Mouse (Mus musculus): ENCODE results near the gene Txnrd2. TPM values are rescaled to one million over a fixed set of nuclear protein-coding genes. Genes with fewer than 3 reads are reported as not detected.

Gene Txnrd2
- total and polyA plus RNA-seq, 3 experiments: 14.6 to 24.1 (median 22.0) TPM

DNA sequence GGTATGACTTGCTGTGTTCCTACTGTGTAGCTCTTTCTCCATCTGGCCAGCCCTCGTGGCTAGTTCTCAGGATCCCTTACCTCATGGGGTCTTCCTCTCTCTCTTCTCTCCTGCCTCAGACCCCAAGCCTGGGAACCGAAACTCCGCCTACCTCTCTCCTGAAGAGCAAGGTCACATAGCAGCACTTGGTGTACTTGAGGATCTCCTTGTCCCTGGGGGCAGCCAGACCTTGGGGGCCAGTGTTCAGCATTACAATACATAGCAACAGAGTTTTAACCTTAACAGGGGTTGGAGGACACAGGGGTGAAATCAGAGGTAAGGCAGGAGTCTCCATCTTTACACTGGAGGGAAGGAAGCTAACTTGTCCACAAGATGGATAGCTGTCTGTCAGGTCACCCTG is 39.2 kb upstream of the Txnrd2 start:
- Histone ChIP-seq H3K4me1 (ENCODE audit: control insufficient read depth in 1 of 2, insufficient read depth in 2 of 2) (peaks cover 2 to 5% of the 10 kb centered on the region in 2 experiments; a peak in 2 of 4 replicates), H3K4me2 (ENCODE audit: insufficient read depth, low read depth, poor library complexity, severe bottlenecking) (no peak overlapping the region), H3K79me2 (replicated peaks; ENCODE audit: control insufficient read depth, extremely low read depth, insufficient read depth, poor library complexity, severe bottlenecking) (no peaks in the 10 kb centered on the region), H3K9me3 (replicated peaks; ENCODE audit: low read length) (no peaks in the 10 kb centered on the region), H3K27me3 (replicated peaks) (peaks cover 16% of the 10 kb centered on the region), H3K27ac (ENCODE audit: insufficient read depth, low read depth) (no peak overlapping the region), H3K9ac (ENCODE audit: insufficient read depth, low read depth) (no peak overlapping the region), H3K4me3 (replicated peaks in 1 of 3; ENCODE audit: low read depth in 2 of 3, low read length in 2 of 3, poor library complexity in 1 of 3) (no peak overlapping the region), H3K36me3 (replicated peaks in 1 of 2; ENCODE audit: control insufficient read depth in 1 of 2, insufficient read depth in 1 of 2, low read length in 1 of 2) (no peaks in the 10 kb centered on the region)
- no peak for DNase-seq (ENCODE audit: extremely low read depth)
- no peak for TF ChIP-seq RAD21 (IDR thresholded peaks at IDR 0.05; ENCODE audit: low read depth, low read length)
- TF ChIP-seq POLR2AphosphoS2 (IDR thresholded peaks at IDR 0.05; ENCODE audit: low read depth, low read length): no peak
- TF ChIP-seq JUN (IDR thresholded peaks at IDR 0.05; ENCODE audit: insufficient read depth, low read depth, low read length): no peak
- TF ChIP-seq CTCF (conservative IDR thresholded peaks at IDR 0.05 in 1 of 2, IDR thresholded peaks at IDR 0.05 in 1 of 2; ENCODE audit: low read depth in 2 of 2, low read length in 2 of 2): no peak
- TF ChIP-seq MAZ (IDR thresholded peaks at IDR 0.05; ENCODE audit: low read depth, low read length): no peak
- TF ChIP-seq USF1 (IDR thresholded peaks at IDR 0.05; ENCODE audit: low read depth, low read length): no peak
- dilution Hi-C loops (cut with MboI; ENCODE audit: extremely low pct_ligation_motif_present, extremely low pct_unique_long_range_greater_than_20kb, low sequenced_read_pairs): no loop called here
- in situ Hi-C loops (cut with MboI; ENCODE audit: low pct_ligation_motif_present, low pct_unique_long_range_greater_than_20kb, low sequenced_read_pairs): loop anchor here (5.0 kb wide), 1 partner anchor 35 kb away; no protein-coding TSS in a partner anchor

DNA sequence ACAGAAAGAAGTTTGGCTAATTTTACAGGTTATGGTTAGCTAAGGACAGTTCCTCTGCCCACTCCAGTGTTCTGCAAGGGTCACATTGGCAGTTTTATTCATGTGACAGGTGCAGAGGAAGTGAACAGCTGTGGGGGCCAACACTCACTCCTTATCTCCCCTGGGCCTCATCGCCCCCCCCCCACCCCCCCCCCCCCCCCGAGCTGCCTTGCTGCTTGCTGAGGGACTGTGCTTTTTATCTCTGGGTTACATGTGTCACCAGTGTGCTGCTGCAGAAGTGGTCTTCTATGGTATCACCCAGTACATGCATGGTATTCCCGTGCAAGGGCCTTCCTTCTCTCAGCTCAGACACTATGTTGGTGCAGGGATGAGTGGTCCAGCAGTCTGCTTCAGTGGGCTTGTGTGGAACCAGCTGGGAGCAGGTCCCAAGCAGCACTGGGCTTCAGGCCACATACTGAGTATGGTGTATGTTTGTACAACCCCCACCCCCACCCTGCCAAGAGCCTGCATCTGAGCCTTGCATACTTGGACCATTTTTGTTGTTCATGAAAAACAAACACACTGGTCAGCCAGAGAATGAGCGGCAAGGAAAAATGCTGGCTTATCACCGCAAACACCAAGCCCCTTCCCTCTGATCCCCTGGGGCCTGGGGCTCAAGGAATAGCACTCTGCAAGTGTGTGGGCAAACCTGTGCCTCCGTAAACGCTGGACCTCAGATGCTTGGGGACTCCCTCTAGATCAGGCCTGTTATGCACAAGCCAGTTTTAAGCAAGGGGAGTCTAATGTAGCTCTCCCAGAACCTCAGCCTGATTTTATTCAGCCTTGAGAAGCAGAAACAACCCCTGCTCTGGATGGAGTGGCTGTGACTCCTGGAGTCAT is 38.2 kb upstream of the Txnrd2 start:
- no peak overlapping the region for H3K4me3 ChIP-seq (replicated peaks in 1 of 3; ENCODE audit: low read depth in 2 of 3, low read length in 2 of 3, poor library complexity in 1 of 3)

More for the DNA sequence above, 38.2 kb upstream of the Txnrd2 start:
- Histone ChIP-seq H3K9ac (ENCODE audit: insufficient read depth, low read depth) (no peak overlapping the region), H3K9me3 (replicated peaks; ENCODE audit: low read length) (no peaks in the 10 kb centered on the region), H3K4me2 (ENCODE audit: insufficient read depth, low read depth, poor library complexity, severe bottlenecking) (no peak overlapping the region), H3K27me3 (replicated peaks) (peaks cover 16% of the 10 kb centered on the region), H3K27ac (ENCODE audit: insufficient read depth, low read depth) (no peak overlapping the region), H3K79me2 (replicated peaks; ENCODE audit: control insufficient read depth, extremely low read depth, insufficient read depth, poor library complexity, severe bottlenecking) (no peaks in the 10 kb centered on the region), H3K36me3 (replicated peaks in 1 of 2; ENCODE audit: control insufficient read depth in 1 of 2, insufficient read depth in 1 of 2, low read length in 1 of 2) (no peaks in the 10 kb centered on the region), H3K4me1 (ENCODE audit: control insufficient read depth in 1 of 2, insufficient read depth in 2 of 2) (peaks cover 2 to 12% of the 10 kb centered on the region in 2 experiments; a peak in 2 of 4 replicates)
- dilution Hi-C loops (cut with MboI; ENCODE audit: extremely low pct_ligation_motif_present, extremely low pct_unique_long_range_greater_than_20kb, low sequenced_read_pairs) (no loop called here), in situ Hi-C loops (cut with MboI; ENCODE audit: low pct_ligation_motif_present, low pct_unique_long_range_greater_than_20kb, low sequenced_read_pairs) (loop anchor here (5.0 kb wide), 1 partner anchor 36 kb away; no protein-coding TSS in a partner anchor)
- no peak for DNase-seq (ENCODE audit: extremely low read depth)
- TF ChIP-seq ZNF384 (IDR thresholded peaks at IDR 0.05; ENCODE audit: low read depth, low read length): no peak
- TF ChIP-seq CTCF (conservative IDR thresholded peaks at IDR 0.05 in 1 of 2, IDR thresholded peaks at IDR 0.05 in 1 of 2; ENCODE audit: low read depth in 2 of 2, low read length in 2 of 2): no peak
- TF ChIP-seq EP300 (IDR thresholded peaks at IDR 0.05; ENCODE audit: low read length): no peak
- no peak for TF ChIP-seq IRF4 (IDR thresholded peaks at IDR 0.05; ENCODE audit: low read depth, low read length)
- TF ChIP-seq GABPA (IDR thresholded peaks at IDR 0.05; ENCODE audit: insufficient replicate concordance, low read depth, low read length): no peak
- TF ChIP-seq NRF1 (IDR thresholded peaks at IDR 0.05; ENCODE audit: low read depth, low read length): no peak
- no peak for TF ChIP-seq MAZ (IDR thresholded peaks at IDR 0.05; ENCODE audit: low read depth, low read length)
- TF ChIP-seq USF2 (conservative IDR thresholded peaks at IDR 0.05; ENCODE audit: low read depth, low read length): no peak
- no peak for TF ChIP-seq RCOR1 (conservative IDR thresholded peaks at IDR 0.05; ENCODE audit: low read depth, low read length)
- TF ChIP-seq MEF2A (IDR thresholded peaks at IDR 0.05; ENCODE audit: borderline replicate concordance, low read depth, low read length): no peak
- TF ChIP-seq POLR2A (IDR thresholded peaks at IDR 0.05; ENCODE audit: low read depth, low read length): no peak
- TF ChIP-seq CHD2 (IDR thresholded peaks at IDR 0.05; ENCODE audit: low read length): no peak
- no peak for TF ChIP-seq MXI1 (IDR thresholded peaks at IDR 0.05; ENCODE audit: low read depth, low read length)
- no peak for TF ChIP-seq SMC3 (IDR thresholded peaks at IDR 0.05; ENCODE audit: low read depth, low read length)
- no peak for TF ChIP-seq ZMIZ1 (IDR thresholded peaks at IDR 0.05; ENCODE audit: low read depth, low read length)
- no peak for TF ChIP-seq MAX (IDR thresholded peaks at IDR 0.05; ENCODE audit: low read length)
- TF ChIP-seq TCF12 (IDR thresholded peaks at IDR 0.05; ENCODE audit: low read depth, low read length): no peak
- no peak for TF ChIP-seq POLR2AphosphoS2 (IDR thresholded peaks at IDR 0.05; ENCODE audit: low read depth, low read length)
